Mouse (Mus musculus) bone marrow macrophage, adult 2 months (primary cell): ENCODE data around the gene Acot5.

Experiments
- CTCF ChIP-seq: IDR thresholded peaks from 2 replicates; pipeline ENCODE4 v1.5.1; 2012; ENCODE audit warnings: low read depth, mild to moderate bottlenecking, low read length, moderate library complexity
- POLR2A ChIP-seq: IDR thresholded peaks from 2 replicates; pipeline ENCODE4 v1.6.1; 2012; ENCODE audit warnings: mild to moderate bottlenecking, low read depth, low read length, borderline replicate concordance

- TF ChIP-seq CTCF (no peak), POLR2A (no peak)
Observed at GRCm38 (mm10) chr12:84113676-84114075, 44.6 kb downstream of the Acot5 start.
